Mouse (Mus musculus) kidney, postnatal 4 days (tissue): ENCODE results near the gene Slc29a4.

Source experiments
- DNase-seq, 2 experiments: peaks; one replicate each; pipeline ENCODE4 v3.0.0; 2021; ENCODE audit warnings: mixed read lengths in 2 of 2

Gene Slc29a4

DNA sequence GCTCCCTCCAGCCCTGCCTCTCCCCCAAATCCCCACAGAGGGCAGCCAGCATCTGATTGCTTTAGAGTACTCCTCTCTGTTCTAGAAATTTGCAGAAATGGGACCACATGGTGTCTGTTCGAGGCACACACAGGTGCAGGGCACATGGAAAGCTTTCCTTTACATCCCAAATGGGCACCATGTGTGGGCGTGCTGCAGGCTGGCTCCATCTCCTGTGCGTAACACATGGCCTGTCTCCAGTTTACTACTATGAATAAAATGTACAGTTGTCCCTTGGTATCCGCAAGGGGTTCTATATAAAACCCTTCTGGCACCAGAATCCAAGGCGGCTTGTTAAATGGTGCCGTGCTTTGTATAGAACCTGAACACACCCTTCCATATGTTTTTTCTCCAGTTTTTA lies 4.6 kb downstream of the Slc29a4 start:
- DNase-seq = no peak

DNA sequence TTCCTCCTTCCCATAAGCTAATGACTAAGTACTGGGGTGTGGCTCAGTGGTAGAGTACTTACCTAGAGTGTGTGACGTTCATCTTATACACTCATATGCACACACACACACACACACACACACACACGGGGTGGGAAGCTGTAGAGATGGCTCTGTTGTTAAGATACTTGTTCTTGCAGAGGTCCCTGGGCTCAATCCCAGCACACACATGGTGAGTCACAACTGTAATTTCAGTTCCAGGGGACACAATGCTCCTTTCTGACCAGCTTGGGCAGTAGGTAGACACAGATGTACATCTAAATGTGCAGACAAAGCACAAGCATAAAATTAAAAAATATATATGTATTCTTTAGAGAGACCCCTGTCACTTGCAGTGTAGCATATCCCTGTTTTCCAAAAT lies 5.4 kb downstream of the Slc29a4 start:
- DNase-seq = no peak

DNA sequence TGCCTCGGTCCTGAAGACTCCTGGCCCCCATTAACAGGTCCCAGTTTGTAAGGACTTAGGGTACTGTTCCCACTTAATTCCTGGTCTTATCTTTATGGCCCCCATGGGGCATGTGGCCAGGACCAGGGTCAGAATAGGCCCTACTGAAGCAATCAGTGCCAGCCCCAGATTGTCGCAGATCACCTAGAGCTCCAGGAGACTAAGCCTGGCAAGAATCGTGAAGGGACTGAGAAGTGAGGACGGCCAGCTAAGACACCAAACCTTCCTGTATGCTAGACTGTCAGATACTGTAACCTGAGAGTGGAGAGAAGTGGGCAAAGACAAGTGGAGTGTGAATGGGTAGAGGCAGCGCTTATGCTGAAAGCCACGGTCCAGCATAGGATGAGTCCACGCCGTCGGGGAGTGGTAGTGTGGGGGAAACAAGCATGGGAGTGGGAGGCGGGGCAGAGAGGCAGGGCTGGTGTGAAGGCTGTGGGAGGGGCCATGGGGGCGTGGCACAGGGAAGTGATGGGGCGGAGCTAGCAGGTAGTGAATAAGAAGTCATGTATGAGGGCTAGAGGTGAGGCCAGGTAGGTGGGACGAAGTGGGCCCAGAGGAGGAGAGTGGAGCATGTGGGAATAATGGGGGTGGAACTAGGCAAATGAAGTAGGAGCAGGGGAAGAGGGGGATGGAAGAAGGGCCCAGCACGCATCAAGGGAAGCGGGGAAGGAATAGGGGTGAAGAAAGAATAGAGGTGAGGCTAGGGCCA lies 8.7 kb downstream of the Slc29a4 start:
- DNase-seq = peak; percentile 67 to 74

DNA sequence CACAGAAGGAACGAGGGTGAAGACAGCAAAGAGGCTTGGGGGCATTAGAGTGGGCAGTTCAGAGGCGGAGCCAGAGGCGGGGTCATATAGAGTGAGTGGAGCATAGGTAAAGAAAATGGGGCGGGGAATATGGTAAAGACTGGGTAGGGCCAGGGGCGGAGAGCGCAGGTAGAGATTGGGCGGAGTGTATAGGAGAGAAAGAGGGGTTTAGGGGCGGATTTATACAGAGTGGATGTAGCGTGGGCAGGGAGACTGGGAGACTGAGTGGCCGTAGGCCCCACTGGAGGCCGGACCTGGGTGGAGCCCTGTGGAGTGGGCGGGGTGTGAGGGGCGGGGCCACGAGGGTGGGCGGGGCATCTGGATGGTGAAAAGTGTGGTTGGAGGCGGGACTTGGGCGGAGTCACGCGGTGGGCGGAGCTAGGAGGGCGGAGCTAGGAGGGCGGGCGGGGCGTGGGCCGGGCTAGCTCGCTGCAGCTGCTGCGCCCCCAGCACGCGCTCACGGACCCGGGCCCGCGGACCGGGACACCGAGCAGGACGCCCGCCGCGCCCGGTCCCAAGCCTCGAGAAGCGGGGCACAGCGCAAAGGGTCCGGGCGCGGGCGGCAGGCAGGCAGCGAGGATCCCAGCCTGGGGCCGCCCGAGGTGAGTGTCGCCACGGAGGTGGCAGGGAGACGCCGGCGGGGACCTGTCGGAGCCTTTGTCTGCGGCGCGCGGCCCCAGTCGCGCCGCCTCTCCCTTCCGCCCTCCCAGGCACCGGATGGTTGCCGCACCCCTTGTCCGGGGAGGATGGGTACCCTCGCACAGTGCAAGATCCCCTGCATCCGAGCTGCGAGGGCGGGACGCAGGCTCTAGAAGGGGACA lies 9.6 kb downstream of the Slc29a4 start:
- peak; percentile 82 to 84 for DNase-seq

DNA sequence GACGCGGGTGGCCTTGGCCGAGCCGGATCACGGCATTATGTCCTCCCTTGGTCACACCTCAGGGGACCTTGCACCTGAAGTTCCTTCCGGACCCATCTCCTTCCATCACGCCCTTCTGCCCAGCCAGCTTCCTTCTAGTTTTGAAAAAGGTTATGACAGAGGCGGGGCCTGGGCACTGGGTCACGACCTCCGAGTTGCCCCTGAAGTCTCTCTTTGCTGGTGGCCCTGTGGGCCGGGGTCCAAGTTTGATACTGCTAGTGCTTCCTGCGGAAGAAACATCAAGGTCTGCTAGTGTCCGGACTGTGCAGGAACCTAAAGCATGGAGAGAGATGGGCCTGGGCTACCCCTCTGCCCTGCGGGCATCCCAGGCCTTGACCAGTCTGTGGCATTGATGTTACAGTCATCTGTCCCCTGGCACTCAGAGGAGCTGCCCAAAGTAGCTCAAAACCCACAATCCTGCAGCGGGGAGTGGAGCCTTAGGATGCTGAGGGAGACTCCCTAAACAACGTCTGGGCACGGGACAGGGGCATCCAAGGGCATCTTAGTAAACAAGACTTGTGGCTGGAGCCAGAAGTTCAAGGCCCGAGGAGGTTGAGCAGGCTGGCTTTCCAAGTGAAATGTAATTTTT lies 10.3 kb downstream of the Slc29a4 start:
- peak in 1 of 2 experiments; percentile 35 for DNase-seq

DNA sequence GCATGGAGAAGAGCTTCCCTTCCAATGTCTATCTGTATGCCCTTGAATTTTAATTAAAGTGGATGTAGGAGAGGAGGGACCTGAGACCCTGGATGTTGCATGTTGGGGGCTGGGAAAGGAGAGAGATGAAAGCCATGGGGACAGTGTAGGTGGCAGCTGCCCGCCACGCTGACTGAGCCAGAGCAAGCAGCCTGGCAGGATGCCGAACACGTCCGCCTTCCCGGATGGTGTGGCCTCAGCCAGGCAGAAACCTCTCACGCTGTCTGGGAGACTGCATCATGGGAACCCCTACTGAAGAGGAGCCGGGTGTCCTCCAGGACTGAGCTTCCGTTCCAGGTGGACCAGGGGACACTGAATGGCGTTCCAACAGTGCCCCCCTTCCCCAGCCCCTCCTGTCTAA lies 11.3 kb downstream of the Slc29a4 start:
- DNase-seq = peak in 1 of 2 experiments; percentile 42

DNA sequence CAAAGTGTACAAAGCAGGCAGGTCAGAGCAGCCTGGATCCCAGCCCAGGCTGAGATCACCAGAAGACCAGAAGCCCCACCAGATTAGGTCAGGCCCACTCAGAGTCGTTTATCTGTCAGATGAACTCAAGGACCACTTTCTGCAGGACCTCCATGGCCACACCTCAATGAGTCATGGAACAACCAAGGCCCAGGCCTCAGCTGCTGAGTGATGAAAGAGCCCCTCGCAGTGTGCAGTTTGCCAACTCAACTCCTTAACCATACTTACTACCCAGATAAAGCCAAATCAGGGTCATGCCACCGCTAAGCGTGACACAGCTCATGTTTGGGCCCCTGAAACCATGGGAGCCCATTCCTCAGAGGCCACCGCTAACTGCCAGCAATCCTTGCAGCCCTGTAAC lies 15.4 kb downstream of the Slc29a4 start:
- no peak for DNase-seq

DNA sequence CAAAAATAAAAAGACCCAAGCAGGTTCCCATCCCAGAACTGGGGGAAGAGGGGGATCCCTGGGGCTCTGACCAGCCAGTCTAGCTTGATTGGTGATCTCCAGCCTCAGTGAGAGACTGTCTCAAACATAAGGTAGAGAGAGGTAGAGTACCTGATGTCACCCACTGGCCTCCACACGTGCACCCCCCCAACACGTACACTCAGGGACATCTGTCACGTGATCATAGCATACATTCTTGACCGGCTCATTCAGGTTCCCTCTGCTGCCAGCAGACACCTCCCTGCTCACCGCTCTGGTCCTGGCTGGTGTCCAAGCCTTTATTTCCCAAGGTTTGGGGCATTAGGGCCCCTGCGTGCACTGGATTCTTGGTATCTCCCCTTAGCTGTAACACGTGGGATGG lies 17.1 kb downstream of the Slc29a4 start:
- DNase-seq = no peak

DNA sequence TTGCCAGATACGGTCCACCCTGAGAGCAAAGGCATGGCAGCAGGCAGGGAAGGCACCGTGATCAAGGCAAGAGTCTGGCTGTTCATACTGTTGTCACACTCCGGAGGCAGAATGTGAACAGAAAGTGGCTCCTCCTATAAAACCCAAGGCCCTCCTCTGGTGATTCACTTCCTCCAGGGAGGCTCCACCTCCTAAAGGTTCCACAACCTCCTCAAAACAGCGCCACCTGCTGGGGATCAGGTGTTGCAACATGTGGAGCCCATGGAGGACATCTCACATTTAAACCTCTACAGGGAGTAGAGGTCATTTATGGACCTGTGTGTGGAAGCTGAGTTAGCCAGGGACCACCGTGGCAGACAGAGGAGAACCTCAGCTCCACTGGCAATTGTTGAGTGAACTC lies 20.1 kb downstream of the Slc29a4 start:
- DNase-seq = no peak

DNA sequence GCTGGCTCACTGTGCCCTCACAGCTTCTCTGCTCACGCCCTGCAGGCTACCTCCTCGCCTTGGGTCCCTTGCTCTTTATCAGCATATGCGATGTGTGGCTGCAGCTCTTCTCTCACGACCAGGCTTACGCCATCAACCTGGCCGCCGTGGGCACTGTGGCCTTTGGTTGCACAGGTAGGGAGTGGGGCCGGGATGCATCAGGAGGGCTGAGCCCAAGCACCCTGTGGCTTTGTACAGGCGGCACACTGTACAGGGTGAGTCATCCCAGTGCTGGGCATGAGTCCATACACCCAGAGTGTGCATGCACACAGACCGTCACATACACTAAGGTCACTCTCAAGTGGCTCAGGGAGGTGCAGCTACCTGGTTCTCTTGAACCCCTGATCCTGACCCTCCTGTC lies 21.7 kb downstream of the Slc29a4 start:
- no peak for DNase-seq

DNA sequence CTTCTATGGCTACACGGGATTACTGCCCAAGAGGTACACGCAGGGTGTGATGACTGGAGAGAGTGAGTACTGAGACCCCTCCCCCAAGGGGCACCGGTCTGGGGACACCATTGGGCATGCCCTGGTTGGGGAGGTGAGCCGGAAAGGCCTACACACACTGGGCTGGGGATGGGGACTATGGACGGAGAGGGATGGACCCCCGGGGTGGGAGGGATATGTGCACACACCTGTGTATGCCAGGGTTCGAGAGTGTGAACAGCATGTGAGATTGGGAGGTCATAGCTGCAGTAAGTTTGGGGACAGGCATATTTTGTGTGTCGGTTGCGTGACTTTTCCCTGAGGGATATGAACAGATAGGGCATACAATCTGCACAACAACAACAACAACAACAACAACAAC lies 22.7 kb downstream of the Slc29a4 start:
- DNase-seq = no peak

DNA sequence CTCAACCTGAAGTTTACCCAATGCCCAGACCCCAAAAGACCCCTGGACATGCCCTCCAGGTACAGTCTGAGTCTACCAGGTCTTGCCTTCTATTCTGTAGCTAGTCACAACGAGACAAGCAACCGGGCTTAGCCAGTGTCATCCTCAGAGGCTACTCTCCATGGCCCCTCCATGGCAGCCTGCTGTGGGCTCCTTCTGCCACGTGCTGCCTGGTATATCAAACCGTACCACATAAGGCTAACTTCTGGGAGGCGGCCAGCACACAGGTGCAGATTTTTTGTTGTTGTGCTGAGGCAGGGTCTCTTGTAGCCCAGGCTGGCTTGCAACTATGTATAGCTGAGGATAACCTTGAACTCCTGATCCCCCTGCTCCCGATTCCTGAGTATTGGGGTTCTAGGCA lies 23.7 kb downstream of the Slc29a4 start:
- no peak for DNase-seq

DNA sequence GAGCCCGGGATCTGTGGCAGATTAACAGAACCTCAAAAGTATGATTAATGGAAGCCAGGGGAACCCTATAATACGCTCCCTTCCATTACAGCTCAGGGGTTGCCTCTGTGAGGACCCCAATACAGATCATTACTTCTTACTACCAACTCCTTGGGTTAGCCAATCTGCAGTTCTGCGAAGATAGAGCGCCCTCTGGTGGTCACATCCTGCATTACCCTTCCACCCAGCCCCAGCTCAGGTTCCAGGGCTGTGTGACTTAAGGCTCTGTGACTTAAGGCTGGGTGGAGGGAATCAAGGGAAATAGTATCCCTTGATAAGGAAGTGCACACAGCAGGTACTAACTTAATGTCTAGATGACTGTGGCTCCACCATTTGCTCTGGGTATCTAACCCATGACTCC lies 25.7 kb downstream of the Slc29a4 start:
- peak; percentile 90 to 93 for DNase-seq

DNA sequence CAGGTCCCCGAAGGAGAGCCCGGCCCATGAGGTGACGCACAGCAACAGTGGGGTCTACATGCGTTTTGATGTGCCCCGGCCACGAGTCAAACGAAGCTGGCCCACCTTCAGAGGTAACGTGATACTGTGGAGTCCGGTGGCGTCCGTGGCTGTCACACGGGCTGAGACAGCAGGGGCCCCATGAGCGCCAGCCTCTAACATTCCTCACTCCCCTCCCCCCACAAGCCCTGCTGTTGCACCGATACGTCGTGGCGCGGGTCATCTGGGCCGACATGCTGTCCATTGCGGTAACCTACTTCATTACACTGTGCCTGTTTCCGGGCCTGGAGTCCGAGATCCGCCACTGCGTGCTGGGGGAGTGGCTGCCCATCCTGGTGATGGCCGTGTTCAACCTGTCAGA lies 26.2 kb downstream of the Slc29a4 start:
- DNase-seq = no peak

DNA sequence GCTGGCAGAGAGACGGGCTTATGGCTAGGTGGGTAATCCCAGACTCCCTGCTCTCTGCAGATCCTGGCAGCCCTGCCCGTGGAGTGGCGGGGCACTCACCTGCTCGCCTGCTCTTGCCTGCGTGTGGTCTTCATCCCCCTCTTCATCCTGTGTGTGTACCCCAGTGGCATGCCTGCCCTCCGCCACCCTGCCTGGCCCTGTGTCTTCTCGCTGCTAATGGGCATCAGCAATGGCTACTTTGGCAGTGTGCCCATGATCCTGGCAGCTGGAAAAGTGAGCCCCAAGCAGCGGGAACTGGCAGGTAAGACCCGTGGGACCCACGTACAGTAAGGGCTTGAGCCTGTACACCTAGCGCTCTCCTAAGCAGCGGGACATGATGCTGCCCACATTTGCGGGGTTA lies 27.6 kb downstream of the Slc29a4 start:
- DNase-seq = no peak

DNA sequence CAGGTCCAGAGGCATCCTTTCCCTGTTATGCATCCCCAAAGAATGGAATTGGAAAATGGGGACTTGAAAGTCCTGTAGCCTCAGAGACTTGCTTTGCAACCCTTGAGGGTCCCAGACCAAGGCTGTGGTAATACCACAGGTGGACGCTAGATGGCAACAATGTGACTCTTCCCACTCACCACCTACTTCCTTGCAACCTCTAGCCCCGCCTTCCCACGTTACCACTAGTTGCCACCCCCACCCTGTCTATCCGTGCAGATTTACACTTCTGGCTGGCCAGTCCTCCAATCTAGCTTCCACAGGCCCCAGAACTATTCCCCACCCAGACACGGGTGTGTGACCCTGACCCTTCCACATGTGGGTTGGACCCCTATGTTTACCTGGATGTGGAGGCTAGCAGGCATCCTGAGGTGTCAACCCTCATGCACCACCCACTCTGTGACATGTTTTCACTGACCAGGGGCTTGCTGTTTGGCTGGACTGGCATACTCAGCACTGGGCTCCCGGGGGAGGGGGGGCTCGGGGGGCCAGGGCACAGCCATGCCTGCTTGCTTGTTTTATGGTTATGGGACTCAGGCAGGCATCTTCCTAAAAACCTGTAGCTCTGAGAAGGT lies 31.3 kb downstream of the Slc29a4 start:
- peak; percentile 83 to 87 for DNase-seq

DNA sequence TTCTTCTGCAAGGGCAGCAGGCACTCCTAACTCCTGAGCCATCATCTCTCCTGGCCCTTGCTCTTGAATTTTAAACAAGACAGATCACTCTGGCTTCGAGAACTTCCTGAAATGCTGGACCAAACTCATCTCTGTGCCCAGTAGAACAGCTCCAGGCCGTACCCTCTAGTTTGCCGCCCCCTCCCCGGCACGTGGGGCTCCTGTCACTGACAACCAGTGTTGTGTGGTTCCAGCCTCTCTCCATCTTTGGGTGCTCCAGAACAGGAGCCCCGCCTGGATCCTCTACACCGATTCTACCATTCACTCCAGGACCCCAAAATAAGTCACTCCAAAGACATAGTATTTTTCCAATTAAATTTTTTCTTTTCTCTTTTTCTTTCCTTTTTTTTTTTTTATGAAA lies 32.0 kb downstream of the Slc29a4 start:
- DNase-seq = no peak

DNA sequence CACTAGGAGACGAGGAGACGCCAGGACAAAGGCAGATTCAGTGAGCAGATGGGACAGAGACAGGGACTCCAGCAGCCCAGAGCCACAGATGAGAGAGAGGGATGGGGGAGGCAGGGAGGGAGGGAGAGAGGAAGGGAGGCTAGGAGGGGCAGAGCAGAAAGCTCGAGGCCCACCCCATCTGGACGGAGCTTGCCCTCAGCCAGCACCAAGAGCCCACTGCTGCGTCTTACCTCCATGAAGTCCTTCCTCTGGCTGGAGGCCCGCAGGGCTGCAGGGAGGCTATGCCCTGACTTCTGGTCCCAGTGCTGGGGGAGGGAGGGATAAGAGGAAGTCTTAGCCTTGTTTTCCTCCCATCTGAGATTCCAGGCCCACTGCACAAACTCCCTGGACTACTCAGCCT lies 34.4 kb downstream of the Slc29a4 start:
- no peak for DNase-seq

DNA sequence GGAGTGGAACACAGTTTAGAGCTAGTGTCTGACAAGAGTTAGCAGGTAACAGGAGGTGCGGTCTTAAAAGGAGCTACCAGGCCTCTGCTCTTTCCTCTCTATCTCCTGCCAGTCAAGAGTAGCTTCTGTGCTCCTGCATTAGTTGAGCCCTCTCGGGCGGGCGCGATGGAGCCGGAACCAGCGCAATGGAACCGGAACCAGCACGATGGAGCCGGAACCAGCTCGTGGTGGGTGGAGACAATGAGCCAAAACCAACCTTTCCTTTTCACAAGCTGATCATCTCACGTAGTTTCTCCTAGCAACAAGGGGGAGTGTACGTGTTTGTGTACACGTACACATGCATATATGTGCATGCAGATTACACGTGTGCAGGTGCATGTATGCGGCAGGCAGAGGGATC lies 36.0 kb downstream of the Slc29a4 start:
- DNase-seq = no peak

DNA sequence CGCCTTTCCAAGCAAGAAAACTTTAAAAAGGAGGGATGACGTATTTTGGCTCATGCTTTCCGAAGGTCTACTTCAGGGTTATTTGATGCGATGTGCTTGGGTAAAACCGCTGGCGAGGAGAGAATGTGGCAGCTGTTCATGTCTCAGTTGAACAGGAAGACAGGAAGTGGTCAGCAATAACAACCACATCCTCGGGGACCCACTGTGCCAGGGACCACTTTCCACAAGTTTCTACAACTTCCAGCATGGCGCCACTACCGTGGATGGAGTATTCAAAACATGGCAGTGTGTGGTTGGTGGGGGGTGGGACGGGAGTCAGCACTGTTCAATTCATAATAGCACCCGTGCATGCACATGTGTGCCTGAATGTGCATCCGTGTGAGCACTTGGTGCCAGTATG lies 38.0 kb downstream of the Slc29a4 start:
- DNase-seq = no peak

DNA sequence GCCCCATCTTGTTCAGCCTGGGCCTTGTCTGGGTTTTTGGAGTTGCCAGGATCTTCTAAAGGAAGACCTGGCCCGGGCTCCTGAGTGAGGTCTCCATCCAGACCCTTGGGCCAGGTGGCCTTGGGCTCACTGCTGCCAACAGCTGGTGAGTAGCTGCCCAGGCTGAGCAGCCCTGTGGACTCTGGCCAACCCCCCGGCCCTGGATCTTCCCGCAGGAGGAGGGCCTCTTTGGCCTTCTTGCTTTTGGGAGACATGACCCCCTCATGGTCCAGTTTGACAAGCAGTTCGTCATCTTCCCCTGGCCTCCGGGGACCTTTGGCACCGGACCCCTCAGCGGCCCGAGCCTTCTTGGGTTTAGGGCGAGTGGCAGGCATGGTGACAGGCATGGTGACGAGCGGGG lies 39.6 kb downstream of the Slc29a4 start:
- DNase-seq = no peak

DNA sequence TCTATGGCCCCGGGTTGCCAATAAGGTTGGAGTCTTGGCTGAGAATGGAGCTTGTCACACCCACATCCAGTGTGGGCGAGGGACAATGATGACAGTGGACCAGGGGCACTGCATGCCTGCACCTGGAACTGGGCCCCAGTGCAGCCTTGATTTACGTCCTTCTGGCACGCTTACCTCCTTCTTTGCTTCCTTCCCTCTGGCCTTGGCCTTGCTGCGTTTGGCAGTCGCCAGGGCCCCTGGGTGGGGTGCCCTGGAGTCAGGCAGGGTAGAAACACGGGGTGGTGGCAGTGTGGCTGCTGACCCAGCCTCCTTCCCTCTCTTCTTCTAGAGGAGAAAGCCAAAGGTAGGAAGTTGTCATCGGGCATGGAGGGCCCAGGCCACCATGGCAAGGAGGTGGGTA lies 47.6 kb downstream of the Slc29a4 start:
- no peak for DNase-seq

DNA sequence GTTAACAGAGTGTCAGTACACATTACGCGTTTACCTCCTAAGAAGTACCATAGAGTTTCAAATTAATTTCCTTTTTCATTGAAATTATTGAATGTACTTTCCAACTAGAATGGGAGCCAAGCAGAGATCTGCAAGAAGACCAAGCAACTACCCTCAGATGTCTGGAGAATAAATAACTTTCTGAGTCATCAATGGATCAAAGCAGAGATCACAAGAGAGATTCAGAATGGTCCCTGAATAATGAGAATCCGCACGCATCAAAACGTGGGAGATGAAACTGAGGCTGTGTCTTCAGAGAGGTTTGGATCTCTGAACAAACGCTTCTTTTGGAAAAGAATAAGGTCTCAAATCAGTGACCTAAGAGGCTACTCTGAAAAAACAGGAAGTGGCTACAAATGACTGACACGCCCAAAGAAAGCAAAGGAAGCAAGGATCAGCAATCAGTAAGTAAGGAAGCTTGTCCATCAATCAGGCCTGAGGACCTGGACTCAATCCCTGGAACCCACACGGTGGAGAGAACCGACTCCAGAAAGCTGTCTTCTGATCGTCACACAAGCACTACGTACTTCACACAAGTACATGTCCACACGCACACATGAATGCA lies 54.8 kb downstream of the Slc29a4 start:
- no peak for DNase-seq
